In genomic region chr16:33985372-33985771, GRCm38 (mm10) we compare ENCODE assay signal across 23 mouse cellular contexts. TPM values are rescaled to one million over a fixed set of nuclear protein-coding genes. Genes with fewer than 3 reads are reported as not detected.
A peak's percentile ranks its signal among the peaks of the same experiment; 100 is the strongest.
DNase-seq lines count a peak whose midpoint lies in the region; ATAC-seq lines count a peak whose summit lies in the region.
"Had no signal": no experiment of that assay in that cellular context is flagged by ENCODE, and none has a peak within 500 bp of the region (broad histone marks: within the 10 kb centered on the region; RNA-seq: fewer than 3 reads in every experiment).

No protein-coding gene starts in this region.

- DNase-seq in heart, adult 11 months, result peak; percentile 51
- no peak for DNase-seq in heart, adult 8-10 months (ENCODE audit: low spot score)
- DNase-seq in c-Kit-positive CD71-negative TER-119-negative erythroid progenitor cells, embryonic 14.5 days (ENCODE audit: low read depth), result peak; percentile 17
- no peak for DNase-seq in heart, postnatal 14 days
- DNase-seq in left cerebral cortex, adult 8-10 months (ENCODE audit: low spot score in 2 of 2), result no peak
- no peak for DNase-seq in layer of hippocampus, postnatal 36 days
- DNase-seq: adrenal gland, adult 8-10 months; adrenal gland, postnatal 14 days; adrenal gland, postnatal 36 days; B cell, adult 2 months; cerebellum, adult 11 months; cerebellum, adult 2 months; cerebellum, adult 9-10 months; cerebellum, postnatal 10 days; cerebellum, postnatal 25 days; embryo, embryonic 11 days; forebrain, postnatal 0 days had no signal

- intact Hi-C loops in heart, postnatal 14 days (cut with DNase I), result no loop called here

- peak; percentile 88 for ATAC-seq in granulocyte monocyte progenitor cell, adult 5-6 weeks (replicated peaks; ENCODE audit: poor library complexity, severe bottlenecking)
- peak; percentile 84 for ATAC-seq in megakaryocyte progenitor cell, adult 5-6 weeks (replicated peaks; ENCODE audit: poor library complexity)
- ATAC-seq: activated CD4-positive, CD25-positive, alpha-beta regulatory T cell, adult 4 months; CD4-positive, CD25-positive, alpha-beta regulatory T cell, adult 4 months; forebrain, embryonic 15.5 days; forebrain, postnatal 0 days; Patski had no signal

RNA-seq across cellular contexts. Expression of gene Umps, which starts 18.5 kb away (rescaled TPM):
- total RNA-seq in heart, adult 8-10 months (2022), result 1 to 10 TPM; 7.9 to 9.1 (median 8.3) TPM
- total RNA-seq in granulocyte monocyte progenitor cell, adult 5-6 weeks (2014; fragmentation: Nextera tagmentation), result 69.3 and 73.3 TPM in 2 replicates
- 129 and 134 TPM in 2 replicates for total RNA-seq in granulocyte monocyte progenitor cell, adult 5-6 weeks (2017)
- 61.6 and 61.9 TPM in 2 replicates for total RNA-seq in megakaryocyte progenitor cell, adult 5-6 weeks (2015)
- total RNA-seq in megakaryocyte progenitor cell, adult 5-6 weeks (2017), result 111 and 113 TPM in 2 replicates
- total RNA-seq in heart, postnatal 14 days (2021), result 1 to 10 TPM; 9.2 TPM
- total RNA-seq in left cerebral cortex, adult 8-10 months (2022), result 10 to 100 TPM; 13.0 to 13.5 (median 13.2) TPM
- 10 to 100 TPM; 17.4 to 19.2 TPM for total RNA-seq in layer of hippocampus, postnatal 36 days (2021)

Comparison
In these comparisons a context has a peak if more than half of its experiments do, and no peak if none do; other contexts are left out.
1. DNase-seq: peak in heart, adult 11 months (single experiment) and c-Kit-positive CD71-negative TER-119-negative erythroid progenitor cells, embryonic 14.5 days (single experiment); none in heart, adult 8-10 months (single experiment), heart, postnatal 14 days (0 of 2), left cerebral cortex, adult 8-10 months (0 of 2) and layer of hippocampus, postnatal 36 days (0 of 2).